Mouse (Mus musculus) pancreas, adult 10 weeks (tissue): Measurements from ENCODE around the gene Gm8281. TPM values are rescaled to one million over a fixed set of nuclear protein-coding genes. Genes with fewer than 3 reads are reported as not detected.

Source experiments
- polyA plus RNA-seq: library from polyadenylated mRNA; stranded (reverse); fragments of 350-450 nt; fragmentation: Illumina TruSeq; extraction: RNeasy Lipid Tissue Mini Kit (QIAGEN cat#74804); gene quantifications from one replicate; pipeline ENCODE4 v1.2.3, GENCODE M21; 2015; ENCODE audit warnings: low read depth, low replicate concordance; ENCODE audit not compliant: insufficient read depth

Gm8281 gene
- not detected for polyA plus RNA-seq

DNA sequence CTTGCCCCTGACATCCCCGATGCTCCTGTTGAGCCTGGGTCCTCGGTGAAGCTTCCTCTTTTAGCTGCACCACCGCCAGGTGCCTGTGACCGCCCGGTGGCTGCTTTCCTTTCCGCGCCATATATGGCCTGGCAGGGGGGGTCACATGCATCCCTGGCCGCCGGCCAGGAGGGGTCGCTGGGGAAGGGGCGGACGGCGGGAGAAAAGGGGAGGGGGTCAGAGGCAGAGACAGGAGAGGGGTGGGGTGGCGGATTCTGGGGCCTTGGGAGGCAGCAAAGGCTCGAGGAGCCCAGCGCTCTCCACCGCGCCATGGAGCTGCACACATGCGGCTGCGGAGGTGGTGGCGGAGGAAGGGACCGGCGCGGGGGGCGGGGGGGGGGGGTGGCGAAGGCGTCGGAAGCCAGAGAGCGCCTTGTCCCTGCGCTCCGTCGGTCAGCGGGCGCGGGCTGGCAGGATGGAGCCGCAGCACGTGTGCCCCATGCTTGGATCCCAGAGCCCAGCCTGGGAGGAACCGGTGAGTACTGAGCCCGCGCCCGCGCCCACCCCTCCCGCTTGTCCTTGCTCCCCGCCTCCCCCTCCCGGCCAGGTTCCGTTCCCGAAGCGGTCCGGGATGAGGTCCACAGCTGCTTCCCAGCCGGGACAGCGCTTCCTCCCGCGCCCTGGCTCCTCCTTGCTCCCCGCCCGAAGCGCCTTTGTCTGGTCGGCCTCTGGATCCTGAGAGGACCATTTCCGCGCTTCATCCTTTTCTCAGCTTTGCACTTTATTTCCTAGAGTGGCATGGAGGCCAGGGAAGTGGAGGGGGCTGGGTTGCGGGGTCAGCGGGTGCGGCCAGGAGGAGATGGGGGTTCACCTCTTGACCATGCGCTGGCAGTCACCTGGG is at the start of gene Gm8281:
Gm8281 (plus strand) TSS at position 430 of the 880 bp plus-strand sequence.

DNA sequence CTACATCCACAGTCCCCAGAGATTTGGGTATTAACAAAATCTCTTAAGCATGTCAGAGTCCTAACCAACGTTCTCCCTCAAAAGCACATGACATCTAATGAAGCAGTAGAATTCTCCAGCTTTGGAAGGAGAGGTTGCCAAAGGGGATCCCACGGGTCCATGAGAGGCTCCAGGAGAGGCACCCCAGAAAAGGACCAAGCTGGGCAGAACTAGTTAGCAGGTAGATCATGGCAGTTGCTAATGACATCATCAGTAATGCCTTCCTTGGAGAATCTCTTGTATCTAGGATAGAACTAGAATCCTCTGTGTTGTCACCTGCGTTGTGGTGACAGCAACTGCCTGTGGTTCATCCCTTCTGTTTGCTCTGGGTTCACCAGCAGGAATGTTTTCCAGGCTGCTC is 20.5 kb upstream of the Gm8281 start, which contains the start of gene 4930555G01Rik:
4930555G01Rik (plus strand) TSS at position 301 of the 400 bp plus-strand sequence.

DNA sequence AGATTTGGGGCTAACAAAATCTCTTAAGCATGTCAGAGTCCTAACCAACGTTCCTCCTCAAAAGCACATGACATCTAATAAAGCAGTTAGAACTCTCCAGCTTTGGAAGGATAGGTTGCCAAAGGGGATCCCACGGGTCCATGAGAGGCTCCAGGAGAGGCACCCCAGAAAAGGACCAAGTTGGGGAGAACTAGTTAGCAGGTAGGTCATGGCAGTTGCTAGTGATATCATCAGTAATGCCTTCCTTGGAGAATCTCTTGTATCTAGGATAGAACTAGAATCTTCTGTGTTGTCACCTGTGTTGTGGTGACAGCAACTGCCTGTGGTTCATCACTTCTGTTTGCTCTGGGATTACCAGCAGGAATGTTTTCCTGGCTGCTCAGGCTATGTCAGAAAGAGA is 60.4 kb downstream of the Gm8281 start, which contains the start of gene Gm8279:
Gm8279 (plus strand) TSS at position 301 of the 400 bp plus-strand sequence.

Other genes starting within 250 kb of the Gm8281 start
- gene Gm3269, start 232.9 kb upstream of the Gm8281 start, polyA plus RNA-seq: not detected
- not detected for gene Gm3264, start 215.5 kb upstream of the Gm8281 start, polyA plus RNA-seq
- not detected for gene Gm3278, start 178.6 kb upstream of the Gm8281 start, polyA plus RNA-seq
- not detected for gene Gm8297, start 87.1 kb upstream of the Gm8281 start, polyA plus RNA-seq
- gene Gm3298, start 55.1 kb upstream of the Gm8281 start, polyA plus RNA-seq: not detected
- not detected for gene 4930555G01Rik, start 20.4 kb upstream of the Gm8281 start, polyA plus RNA-seq
- gene Gm8279, start 60.5 kb downstream of the Gm8281 start, polyA plus RNA-seq: not detected
- gene Gm3317, start 93.5 kb downstream of the Gm8281 start, polyA plus RNA-seq: not detected
- gene Gm8271, start 114.8 kb downstream of the Gm8281 start, polyA plus RNA-seq: not detected
- gene Gm3526, start 189.5 kb downstream of the Gm8281 start, polyA plus RNA-seq: not detected